Mouse (Mus musculus) small intestine, adult 2 months (tissue): ENCODE results near the gene Commd3.

ENCODE experiments used
- CTCF ChIP-seq: fragments of 200-500 bp; IDR thresholded peaks from 2 replicates; pipeline ENCODE4 v1.5.1; 2012; ENCODE audit warnings: low read depth, mild to moderate bottlenecking, control low read depth, inconsistent platforms, low read length, moderate library complexity, mixed read lengths; ENCODE audit not compliant: insufficient replicate concordance, insufficient read length; ENCODE audit errors: extremely low read depth
- POLR2A ChIP-seq: fragments of 200-500 bp; IDR thresholded peaks from 2 replicates; pipeline ENCODE4 v1.6.1; 2012; ENCODE audit warnings: low read depth, mild to moderate bottlenecking, control low read depth, inconsistent platforms, low read length, moderate library complexity

- no peak for TF ChIP-seq CTCF
- TF ChIP-seq POLR2A = no peak
Measured at GRCm38 (mm10) chr2:18724462-18724861, 52.3 kb downstream of the Commd3 start.
